Mouse (Mus musculus) spleen, embryonic (tissue): ENCODE data around the gene Chil4.
"Not testable (repeated sequence)": the region's sequence is repeated elsewhere in the genome, so short reads cannot be mapped to it uniquely, and the experiment has no call there.

Source experiments
- CTCF ChIA-PET: fragments of 350-600 bp; sonication (Branson Sonifier 250); formaldehyde crosslinking; loops from one replicate; lab custom pipeline; 2022; lab: Charles Lee

Gene Chil4

DNA sequence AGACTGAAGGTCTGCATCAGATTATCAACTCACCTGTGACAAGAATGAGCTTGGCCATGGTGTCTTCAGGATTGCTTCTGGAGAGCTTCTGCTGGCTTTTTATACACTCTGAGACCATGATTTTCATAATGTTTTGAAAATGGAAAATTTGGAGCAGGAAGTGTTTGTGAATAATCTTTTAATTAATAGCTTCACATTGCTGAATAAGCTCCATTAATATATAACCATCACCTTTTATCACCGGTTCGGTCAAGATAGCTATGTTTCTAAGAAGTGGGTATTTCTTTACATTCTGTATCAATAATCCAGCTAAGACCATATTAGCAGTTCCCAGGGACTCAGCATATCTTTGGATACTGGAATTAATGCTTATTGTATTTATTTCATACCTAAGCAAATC lies at the start of gene Chil4:
TSS of gene Chil4 (minus strand) at position 101 of the 400 bp plus-strand sequence.
- CTCF ChIA-PET: no interaction called here

DNA sequence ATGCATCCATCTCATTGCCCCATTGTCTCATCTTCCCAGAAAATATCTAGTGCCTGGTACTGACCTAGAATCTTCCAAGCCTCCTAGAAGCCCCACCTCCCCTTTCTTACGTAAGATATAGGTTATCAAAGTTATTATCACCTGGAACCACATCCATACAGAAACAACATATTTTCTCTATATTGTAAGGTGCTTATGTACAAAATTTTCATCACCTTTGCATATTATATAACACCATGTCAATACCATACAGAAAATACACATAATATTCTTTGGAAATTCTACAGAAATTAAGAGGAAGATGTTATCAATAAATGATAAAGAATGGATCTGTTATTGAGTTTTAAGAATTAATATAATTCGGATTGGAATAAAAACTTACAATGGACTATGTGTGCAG lies 46.5 kb upstream of the Chil4 start:
- CTCF ChIA-PET: no interaction called here

DNA sequence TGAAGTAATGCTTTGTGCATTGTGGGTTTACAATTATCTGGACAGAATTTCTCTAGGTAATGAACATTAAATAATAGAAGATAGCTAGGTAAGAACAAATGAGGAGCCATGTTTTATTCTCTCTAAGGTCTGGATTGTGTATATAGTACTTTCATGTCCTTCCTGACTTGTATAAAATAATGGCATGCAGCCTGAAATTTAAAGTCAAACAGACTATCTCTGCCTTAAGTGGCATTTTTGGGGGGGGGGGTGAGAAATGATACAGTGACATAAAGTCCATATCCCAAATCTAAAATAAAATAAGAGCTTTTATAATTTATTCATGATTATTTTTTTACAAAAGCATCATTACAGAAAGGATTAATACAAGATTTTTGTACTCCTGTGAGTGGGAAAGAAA lies 45.5 kb upstream of the Chil4 start:
- CTCF ChIA-PET: no interaction called here

DNA sequence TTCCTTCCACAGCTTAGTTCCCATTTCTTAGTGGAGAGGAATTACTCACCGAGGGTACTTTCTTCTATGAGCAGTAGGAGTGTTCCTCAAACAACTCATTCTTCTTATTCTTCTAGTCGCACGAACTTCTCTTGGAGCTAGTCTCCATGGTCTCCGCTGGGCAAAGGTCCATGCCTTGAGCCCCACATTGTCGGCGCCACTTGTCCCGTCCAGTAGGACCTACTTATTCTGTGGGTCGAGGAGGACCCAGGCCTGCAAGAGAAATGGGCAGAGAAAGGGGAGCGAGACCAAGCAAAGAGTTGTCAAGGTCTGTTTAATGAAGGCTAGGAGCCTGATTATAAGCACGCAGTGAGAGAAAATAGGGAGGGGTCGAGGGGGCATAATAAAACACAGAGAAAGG lies 37.8 kb upstream of the Chil4 start:
- CTCF ChIA-PET: not testable (repeated sequence)

DNA sequence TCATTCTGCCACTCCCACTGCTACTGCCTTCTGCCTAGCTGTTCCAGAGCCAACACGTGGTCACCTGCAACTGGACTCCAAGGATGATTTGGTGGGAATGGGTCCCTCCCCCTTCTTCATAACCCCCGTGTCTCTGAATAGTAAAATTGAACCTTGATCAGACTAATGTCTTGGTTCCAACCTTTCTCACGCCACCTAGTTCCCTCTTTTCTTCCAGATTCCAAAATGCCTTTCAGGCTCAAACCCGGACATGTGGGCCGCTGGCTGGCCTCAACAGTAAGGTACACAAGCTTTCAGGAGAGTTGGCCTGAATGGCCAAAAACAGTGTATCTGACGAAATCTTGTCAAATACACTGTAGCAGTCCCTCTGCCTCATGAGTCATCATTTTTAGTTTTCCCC lies 33.4 kb upstream of the Chil4 start:
- CTCF ChIA-PET: no interaction called here

DNA sequence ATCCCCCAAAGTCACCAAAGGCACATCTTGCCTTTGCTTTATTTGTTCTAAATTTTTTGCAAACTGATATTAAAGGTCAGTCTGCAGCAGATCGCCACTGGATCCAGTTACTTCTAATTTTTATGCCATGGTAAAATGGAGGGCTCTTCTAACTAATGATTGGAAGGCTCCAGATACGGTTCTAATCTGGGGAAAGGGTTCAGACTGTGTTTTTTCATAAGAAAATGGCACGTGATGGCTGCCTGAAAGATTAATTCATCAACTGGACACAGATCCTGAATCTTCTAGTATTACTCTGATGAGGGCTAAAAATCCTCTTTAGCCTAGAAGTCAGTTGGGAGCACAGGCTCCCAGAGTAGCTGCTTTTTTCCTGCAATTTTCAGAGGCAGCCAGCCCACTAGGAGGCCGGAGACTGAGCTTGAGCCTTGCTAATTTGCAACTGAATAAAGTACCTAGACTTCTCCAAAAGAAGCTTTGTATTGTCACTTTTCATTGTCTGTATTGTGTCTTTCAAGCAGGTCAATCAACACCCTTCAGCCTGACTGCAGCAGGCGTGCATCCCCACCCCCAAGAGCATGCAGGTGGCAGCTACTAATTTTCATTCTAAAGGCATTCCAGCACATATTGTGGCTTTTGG lies 31.6 kb upstream of the Chil4 start:
- CTCF ChIA-PET: not testable (repeated sequence)

DNA sequence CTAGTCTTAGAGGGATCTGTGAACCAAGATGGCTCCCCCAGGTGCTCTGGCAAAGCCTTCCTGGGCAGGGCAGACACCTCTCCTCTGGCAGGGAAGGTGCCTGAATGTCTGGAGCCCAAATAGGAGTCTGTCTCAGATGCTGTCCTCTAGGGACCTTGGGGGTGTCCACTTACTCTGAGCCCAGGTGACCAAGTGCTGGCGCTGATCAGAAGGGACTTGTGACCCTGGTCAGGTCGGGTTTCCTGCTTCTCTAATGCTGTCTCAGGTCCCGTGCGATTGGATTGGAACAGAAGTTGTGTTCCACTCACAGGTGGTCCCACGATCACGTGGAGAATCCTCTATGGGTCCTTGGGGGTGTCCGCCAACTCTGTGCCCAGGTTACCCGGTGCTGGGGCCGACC lies 28.1 kb upstream of the Chil4 start:
- CTCF ChIA-PET: not testable (repeated sequence)

DNA sequence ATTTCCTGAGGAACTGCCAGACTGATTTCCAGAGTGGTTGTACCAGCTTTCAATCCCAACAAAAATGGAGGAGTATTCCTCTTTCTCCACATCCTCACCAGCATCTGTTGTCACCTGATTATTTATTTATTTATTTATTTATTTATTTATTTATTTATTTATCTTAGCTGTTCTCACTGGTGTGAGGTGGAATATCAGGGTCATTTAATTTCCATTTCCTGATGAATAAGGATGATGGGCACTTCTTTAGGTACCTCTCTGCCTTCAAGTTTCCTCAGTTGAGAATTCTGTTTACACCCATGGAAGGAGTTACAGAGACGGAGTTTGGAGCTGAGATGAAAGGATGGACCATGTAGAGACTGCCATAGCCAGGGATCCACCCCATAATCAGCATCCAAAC lies 20.9 kb upstream of the Chil4 start:
- CTCF ChIA-PET: not testable (repeated sequence)

DNA sequence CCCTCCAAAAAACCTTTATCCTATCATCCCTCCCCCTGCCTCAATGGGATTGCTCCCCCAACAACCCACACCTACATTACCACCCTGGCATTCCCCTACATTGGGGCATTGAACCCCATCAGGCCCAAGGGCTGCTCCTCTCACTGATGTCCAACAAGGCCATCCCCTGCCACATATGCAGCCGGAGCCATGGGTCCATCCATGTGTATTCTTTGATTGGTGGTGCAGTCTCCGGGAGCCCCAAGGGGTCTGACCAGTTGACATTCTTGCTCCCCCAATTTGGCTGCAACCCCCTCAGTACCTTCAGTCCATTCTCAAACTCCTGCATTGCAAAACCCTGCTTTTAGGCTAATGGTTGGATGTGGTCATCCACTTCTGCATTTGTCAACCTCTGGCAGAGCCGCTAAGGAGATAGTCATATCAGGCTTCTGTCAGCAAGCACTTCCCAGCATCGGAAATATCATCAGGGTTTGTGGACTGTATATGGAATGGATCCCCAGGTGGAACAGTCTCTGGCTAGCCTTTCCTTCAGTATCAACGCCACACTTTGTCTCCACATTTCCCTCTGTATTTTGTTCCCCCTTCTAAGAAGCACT lies 20.0 kb upstream of the Chil4 start:
- CTCF ChIA-PET: no interaction called here

DNA sequence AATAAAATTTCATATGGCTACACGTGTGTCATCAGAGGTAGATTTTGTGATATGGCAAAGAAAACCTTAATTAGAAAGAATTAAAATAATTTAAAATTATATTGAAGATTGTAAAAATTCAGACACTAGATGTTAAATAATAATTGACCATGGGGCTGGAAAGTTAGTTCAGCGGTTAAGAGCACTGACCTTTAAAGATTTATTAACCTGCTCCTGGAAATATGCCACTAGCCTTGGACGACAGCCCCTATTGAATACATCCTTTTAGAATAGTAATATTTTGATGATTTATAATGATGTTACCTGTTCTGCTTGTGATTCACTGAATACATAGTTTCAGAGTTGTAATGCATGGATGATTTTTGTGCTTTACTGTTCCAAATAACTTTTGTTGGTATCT lies 4.1 kb upstream of the Chil4 start:
- CTCF ChIA-PET: interaction anchor here (0.7 kb wide), 1 partner anchor 257 kb away, joined by 3 read pairs; no protein-coding TSS in a partner anchor

DNA sequence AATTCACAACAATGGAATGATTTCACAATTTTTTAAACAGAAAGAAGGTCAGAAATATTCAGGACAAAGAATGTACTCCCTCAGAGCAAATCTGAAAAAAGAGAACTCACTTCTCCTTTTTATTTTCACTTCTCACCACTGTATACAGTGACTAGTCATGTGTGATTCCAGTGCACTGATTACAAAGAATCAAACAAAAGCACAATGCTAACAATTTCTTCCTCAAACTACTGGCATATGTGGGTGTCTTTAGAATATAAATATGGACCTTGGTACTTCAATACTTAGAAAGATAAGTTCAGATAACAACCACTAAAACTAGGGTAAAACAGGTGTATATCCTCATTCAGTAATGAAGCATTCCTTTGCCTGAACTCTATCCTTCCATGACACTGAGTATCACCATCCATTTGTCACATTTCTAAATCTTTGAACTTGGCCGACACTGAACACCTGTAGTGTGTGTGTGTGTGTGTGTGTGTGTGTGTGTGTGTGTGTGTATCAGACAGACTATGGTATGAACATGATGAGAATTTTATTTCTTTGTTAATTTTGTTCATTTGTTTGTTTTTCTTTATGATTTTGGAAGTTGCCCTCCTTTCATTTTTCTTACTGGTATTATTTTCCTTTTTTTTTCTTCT lies 2.4 kb upstream of the Chil4 start:
- CTCF ChIA-PET: interaction anchor here (0.9 kb wide), 1 partner anchor 13 kb away, joined by 3 read pairs; no protein-coding TSS in a partner anchor

DNA sequence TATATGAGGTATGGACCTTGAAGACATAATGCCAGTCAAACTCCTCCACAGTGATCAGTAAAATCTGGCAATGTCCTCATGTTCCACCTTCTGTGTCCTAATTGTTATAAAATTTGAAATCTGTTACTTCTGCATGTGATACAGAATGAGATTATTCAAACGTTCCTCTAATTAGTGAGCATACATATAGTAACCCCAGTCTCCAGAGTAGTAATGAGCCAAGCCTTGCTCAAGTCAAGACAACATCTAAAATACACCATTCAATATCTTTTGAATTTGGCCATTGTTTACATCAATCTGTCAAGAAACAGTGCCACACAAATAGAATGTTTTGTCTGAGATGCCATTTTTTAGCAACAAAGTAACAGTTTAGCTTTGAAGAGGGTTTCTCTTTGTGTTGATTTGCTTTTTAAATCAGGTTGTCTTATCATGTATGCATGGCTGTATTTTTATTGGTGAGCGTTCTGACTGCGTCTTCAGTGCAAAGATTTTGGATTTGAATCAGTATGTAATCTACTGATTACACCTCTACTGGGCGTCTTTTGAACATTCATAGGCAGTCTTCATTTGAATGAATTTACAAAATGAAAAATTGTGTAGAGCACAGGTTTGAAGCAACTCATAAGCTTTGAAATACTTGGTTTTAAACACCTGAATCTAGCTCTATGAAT lies 888 bp downstream of the Chil4 start:
- CTCF ChIA-PET: not testable (repeated sequence)

DNA sequence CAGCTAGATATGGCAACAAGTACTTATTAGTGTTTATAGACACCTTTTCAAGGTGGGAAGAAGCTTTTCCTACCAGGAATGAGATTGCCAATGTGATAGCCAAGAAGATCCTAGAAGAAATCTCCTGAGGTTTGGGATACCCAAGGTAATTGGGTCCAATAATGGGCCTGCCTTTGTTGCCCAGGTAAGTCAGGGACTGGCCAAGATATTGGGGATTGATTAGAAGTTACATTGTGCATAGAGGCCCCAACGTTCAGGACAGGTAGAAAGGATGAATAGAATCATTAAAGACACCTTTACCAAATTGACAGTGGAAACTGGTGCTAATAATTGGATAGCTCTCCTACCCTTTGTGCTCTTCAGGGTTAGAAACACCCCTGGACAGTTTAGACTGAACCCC lies 21.3 kb downstream of the Chil4 start:
- CTCF ChIA-PET: interaction anchor here (0.6 kb wide), 1 partner anchor 68 kb away, joined by 3 read pairs; no protein-coding TSS in a partner anchor

DNA sequence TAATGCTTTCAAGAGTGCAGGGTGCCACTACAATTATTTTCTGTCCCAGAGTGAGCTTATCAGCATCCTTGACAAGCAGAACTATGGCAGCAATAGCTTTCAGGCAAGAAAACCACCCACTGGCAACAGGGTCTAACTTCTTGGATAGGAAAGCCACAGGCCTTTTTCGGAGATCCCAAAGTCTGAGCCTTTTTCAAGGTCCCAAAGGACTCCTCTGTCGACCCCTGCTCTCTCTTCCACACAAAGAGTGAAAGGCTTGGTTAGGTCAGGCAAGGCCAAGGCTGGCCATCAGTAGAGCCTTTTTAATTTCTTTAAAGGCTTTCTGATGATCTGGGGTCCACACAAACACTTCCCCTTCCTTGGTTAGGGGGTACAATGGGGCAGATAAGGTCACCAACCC lies 22.1 kb downstream of the Chil4 start:
- CTCF ChIA-PET: interaction anchor here (0.6 kb wide), 1 partner anchor 67 kb away, joined by 3 read pairs; no protein-coding TSS in a partner anchor

DNA sequence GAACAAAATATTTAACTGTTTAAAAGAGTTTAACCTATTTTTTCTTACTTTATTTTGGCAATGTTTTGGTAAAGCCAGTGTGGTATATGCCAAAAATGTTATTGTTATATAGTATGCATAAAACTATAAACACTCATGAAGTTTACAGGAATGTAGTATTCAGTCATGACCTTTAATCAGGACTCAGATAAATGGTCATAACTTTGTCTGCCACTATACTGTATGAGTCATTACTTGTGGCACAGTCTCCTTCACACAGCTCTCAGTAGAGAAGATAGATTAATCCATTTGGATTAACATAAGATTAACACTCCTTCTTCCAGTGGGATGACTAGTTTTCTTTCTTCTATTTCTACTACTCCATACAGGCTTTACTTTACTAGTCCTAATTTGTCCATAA lies 23.0 kb downstream of the Chil4 start:
- CTCF ChIA-PET: no interaction called here

DNA sequence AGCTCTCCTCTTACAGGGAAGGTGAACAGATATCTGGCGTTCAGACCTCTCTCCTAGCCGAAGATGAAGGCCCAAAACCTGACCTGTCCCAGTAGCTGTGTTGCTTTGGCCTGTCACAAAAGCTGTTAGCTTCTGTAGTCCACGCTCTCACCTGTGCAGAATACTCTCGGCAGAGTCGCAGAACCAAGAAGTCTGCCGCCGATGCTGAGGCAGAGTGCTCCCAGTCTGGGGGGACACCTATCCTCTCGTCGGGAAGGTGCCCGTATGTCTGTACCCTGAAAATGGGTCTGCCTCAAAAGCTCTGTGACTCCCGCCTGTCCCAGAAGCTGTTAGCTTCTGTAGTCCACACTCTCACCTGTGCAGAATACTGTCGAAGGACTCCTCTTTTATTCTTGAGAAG lies 23.8 kb downstream of the Chil4 start:
- CTCF ChIA-PET: no interaction called here

DNA sequence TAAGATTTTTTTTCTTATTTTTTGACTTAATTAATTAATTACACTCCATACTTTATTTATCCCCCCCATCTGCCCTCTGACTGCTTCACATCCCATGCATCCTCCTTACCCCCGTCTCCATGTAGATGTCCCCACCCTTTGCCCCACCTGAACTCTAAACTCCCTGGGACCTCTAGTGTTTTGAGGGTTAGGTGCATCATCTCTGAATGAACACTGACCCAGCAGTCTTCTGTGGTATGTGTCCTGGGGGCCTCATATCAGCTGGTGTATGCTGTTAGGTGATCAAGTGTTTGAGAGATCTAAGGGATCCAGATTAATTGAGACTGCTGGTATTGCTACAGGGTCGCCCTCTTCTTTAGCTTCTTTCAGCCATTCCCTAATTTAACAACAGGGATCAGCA lies 31.3 kb downstream of the Chil4 start:
- CTCF ChIA-PET: no interaction called here

DNA sequence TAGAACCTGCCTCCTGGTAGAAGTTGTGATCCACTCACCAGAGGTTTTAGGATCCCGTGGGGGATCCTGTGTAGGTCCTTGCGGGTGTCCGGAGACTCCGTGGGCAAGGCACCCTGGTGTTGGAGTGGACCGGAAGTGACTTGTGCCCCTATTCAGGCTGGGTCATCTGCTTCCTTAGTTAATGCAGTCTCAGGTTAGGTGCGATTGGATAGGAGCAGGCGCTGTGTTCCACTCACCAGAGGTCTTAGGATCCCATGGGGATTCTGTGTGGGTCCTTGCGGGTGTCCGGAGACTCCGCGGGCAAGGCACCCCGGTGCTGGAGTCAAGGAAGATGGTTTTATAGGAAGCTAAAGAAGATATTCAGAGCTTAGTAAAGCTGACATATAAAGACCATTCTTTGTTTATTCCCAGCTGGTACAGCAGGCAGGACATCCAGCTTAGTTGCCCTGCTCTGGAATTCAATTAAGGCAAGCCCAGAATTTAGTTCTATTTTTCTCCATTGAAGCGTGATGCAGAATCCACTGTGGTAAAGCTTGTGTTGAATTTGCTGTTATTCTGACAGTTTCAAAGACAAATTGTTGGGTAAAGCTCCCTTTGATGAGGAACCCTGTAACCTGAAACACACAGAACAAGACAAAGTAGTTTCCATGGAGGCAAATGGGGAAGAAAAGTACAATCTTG lies 41.7 kb downstream of the Chil4 start:
- CTCF ChIA-PET: no interaction called here

DNA sequence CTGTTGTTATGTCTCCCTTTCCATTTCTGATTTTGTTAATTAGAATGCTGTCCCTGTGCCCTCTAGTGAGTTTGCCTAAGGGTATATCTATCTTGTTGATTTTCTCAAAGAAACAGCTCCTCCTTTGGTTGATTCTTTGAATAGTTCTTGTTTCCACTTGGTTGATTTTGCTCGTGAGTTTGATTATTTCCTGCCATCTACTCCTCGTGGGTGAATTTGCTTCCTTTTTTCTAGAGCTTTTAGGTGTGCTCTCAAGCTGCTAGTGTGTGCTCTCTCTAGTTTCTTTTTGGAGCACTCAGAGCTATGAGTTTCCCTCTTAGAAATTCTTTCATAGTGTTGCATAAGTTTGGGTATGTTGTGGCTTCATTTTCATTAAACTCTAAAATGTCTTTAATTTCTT lies 44.3 kb downstream of the Chil4 start:
- CTCF ChIA-PET: not testable (repeated sequence)

DNA sequence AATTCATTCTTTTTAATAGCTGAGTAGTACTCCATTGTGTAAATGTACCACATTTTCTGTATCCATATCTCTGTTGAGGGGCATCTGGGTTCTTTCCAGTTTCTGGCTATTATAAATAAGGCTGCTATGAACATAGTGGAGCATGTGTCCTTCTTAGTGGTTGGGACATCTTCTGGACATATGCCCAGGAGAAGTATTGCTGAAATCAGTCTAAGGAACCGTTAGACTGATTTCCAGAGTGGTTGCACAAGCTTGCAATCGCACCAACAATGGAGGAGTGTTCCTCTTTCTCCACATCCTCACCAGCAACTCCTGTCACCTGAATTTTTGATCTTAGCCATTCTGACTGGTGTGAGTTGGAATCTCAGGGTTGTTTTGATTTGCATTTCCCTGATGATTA lies 46.8 kb downstream of the Chil4 start:
- CTCF ChIA-PET: not testable (repeated sequence)

DNA sequence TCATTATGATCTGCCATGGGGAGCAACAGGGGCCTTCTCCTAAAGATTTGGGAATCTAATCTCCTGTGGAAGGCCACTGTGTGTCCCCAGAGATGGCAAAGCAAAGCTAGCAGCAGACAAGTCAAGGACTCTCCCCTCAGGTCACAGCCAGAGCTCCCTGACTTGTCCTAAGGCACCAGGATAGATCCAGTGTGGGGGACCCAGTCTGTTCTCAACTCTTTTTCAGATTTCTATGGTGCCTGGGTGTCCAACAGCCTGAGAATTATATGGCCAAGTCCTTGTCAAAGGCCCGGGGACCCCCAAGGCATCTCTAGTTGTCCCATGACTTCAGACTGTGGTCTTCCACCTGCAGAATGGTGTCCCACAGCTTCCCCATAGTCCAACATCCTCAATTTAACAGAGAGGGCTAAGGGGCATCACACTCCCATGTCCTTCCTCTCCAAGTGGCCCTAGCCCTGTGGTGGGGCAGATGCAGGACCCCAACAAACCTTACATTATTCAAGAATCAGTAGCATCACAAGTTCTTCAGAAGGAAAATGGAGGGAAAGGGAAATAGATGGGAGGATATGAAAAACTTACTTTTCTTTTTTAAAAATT lies 48.1 kb downstream of the Chil4 start:
- CTCF ChIA-PET: no interaction called here
